Comparison of ENCODE assay signal across 9 mouse cellular contexts in genomic region chr5:148130691-148131457, GRCm38 (mm10).
A peak's percentile ranks its signal among the peaks of the same experiment; 100 is the strongest.
DNase-seq lines count a peak whose midpoint lies in the region; ATAC-seq and TF ChIP-seq lines count a peak whose summit lies in the region.
"Had no signal": no experiment of that assay in that cellular context is flagged by ENCODE, and none has a peak within 500 bp of the region (broad histone marks: within the 10 kb centered on the region; RNA-seq: fewer than 3 reads in every experiment).

No protein-coding gene starts in this region.

- no peaks in the 10 kb centered on the region for H3K36me3 ChIP-seq in heart, embryonic 10.5 days
- no peaks in the 10 kb centered on the region for H3K36me3 ChIP-seq in heart, postnatal 0 days (replicated peaks; ENCODE audit: control insufficient read depth, insufficient read depth, low read length)
- H3K36me3 ChIP-seq: neural tube, embryonic 12.5 days had no signal

- peak; percentile 60; the same call in 1 of the 2 replicates for ATAC-seq in heart, postnatal 0 days (ENCODE audit: insufficient read depth, low read depth)

- H3K27me3 ChIP-seq in heart, embryonic 10.5 days (ENCODE audit: insufficient read depth, poor library complexity, severe bottlenecking): no peaks in the 10 kb centered on the region
- no peaks in the 10 kb centered on the region for H3K27me3 ChIP-seq in heart, postnatal 0 days (ENCODE audit: control insufficient read depth, insufficient read depth, low read length)
- H3K27me3 ChIP-seq: neural tube, embryonic 12.5 days had no signal

- 49% methylated on average over 8 of the region's 8 CpGs for WGBS in heart, embryonic 10.5 days
- 46% methylated on average over 8 of the region's 8 CpGs for WGBS in heart, postnatal 0 days

- H3K4me3 ChIP-seq in heart, embryonic 10.5 days: no peak overlapping the region
- no peak overlapping the region for H3K4me3 ChIP-seq in heart, postnatal 0 days (ENCODE audit: low read depth, low read length)
- H3K4me3 ChIP-seq: neural tube, embryonic 12.5 days had no signal

- DNase-seq in heart, adult 11 months: peak; percentile 93
- DNase-seq in heart, embryonic 10.5 days (ENCODE audit: low spot score): no peak
- peak; percentile 45 for DNase-seq in cerebellum, adult 9-11 months
- DNase-seq in heart, postnatal 0 days (ENCODE audit: low spot score): peak; percentile 17
- DNase-seq in left cerebral cortex, adult 8-10 months (ENCODE audit: low spot score in 2 of 2): peak; percentile 15 to 74
- peak; percentile 67 for DNase-seq in skeletal muscle tissue, adult 2 months (ENCODE audit: low read depth, low spot score)
- no peak for DNase-seq in urinary bladder, postnatal 4 days (ENCODE audit: low spot score in 2 of 2)
- no peak for DNase-seq in urinary bladder, adult 2 months (ENCODE audit: low spot score)

- no peak overlapping the region for H3K27ac ChIP-seq in heart, embryonic 10.5 days
- peak overlapping the region; percentile 39 for H3K27ac ChIP-seq in heart, postnatal 0 days (ENCODE audit: low read depth)
- H3K27ac ChIP-seq: neural tube, embryonic 12.5 days had no signal

- TF ChIP-seq CTCF in heart, postnatal 0 days (IDR thresholded peaks at IDR 0.05; ENCODE audit: low read depth): peak; percentile 28; the same call in 1 of the 2 replicates

- TF ChIP-seq EP300 in heart, postnatal 0 days (IDR thresholded peaks at IDR 0.05; ENCODE audit: low read depth): no peak

- peaks cover 7% of the 10 kb centered on the region for H3K4me1 ChIP-seq in heart, embryonic 10.5 days
- H3K4me1 ChIP-seq in heart, postnatal 0 days (ENCODE audit: control insufficient read depth, insufficient read depth): peaks cover 7% of the 10 kb centered on the region

- no peaks in the 10 kb centered on the region for H3K9me3 ChIP-seq in heart, embryonic 10.5 days
- no peaks in the 10 kb centered on the region for H3K9me3 ChIP-seq in heart, postnatal 0 days (replicated peaks; ENCODE audit: control insufficient read depth, low read length)
- H3K9me3 ChIP-seq: neural tube, embryonic 12.5 days had no signal

- H3K4me2 ChIP-seq in heart, postnatal 0 days (ENCODE audit: low read depth, low read length): no peak overlapping the region
- H3K4me2 ChIP-seq: neural tube, embryonic 12.5 days had no signal

- H3K9ac ChIP-seq in heart, postnatal 0 days (replicated peaks; ENCODE audit: low read depth, low read length): no peak overlapping the region
- H3K9ac ChIP-seq: neural tube, embryonic 12.5 days had no signal

Comparison
In these comparisons a context has a peak if more than half of its experiments do, and no peak if none do; other contexts are left out.
1. DNase-seq: peak in heart, adult 11 months (single experiment), cerebellum, adult 9-11 months (single experiment), heart, postnatal 0 days (single experiment), left cerebral cortex, adult 8-10 months (2 of 2) and skeletal muscle tissue, adult 2 months (single experiment); none in heart, embryonic 10.5 days (single experiment), urinary bladder, postnatal 4 days (0 of 2) and urinary bladder, adult 2 months (single experiment).